Mouse (Mus musculus): Measurements from ENCODE around the gene Prlh. TPM values are rescaled to one million over a fixed set of nuclear protein-coding genes. Genes with fewer than 3 reads are reported as not detected.
A peak's percentile ranks its signal among the peaks of the same experiment; 100 is the strongest.

The Prlh gene
- total RNA-seq, 2 experiments from 2014 or later, result not detected

- no peak for DNase-seq
Observed at GRCm38 (mm10) chr1:90953688-90954087, 780 bp downstream of the Prlh start.

GRCm38 (mm10) chr1:90956245-90957096, 3.6 kb downstream of the Prlh start:
- DNase-seq, result peak; percentile 51 to 67

GRCm38 (mm10) chr1:90962526-90962925, 9.6 kb downstream of the Prlh start:
- DNase-seq, result no peak

GRCm38 (mm10) chr1:90962994-90963393, 10.1 kb downstream of the Prlh start:
- DNase-seq, result no peak

GRCm38 (mm10) chr1:90967583-90967982, 14.7 kb downstream of the Prlh start:
- peak; percentile 83 to 86 for DNase-seq

GRCm38 (mm10) chr1:90968649-90969048, 15.7 kb downstream of the Prlh start:
- DNase-seq, result no peak

- DNase-seq, result no peak
Observed at GRCm38 (mm10) chr1:90969347-90969784, 16.5 kb downstream of the Prlh start, which contains the start of gene Rab17. Gene Rab17, minus strand, starts transcription at chr1:90969661.

- DNase-seq, result no peak
Observed at GRCm38 (mm10) chr1:90969881-90970390, 17.0 kb downstream of the Prlh start.

- DNase-seq, result peak; percentile 93 to 95
Observed at GRCm38 (mm10) chr1:90972911-90973573, 20.1 kb downstream of the Prlh start.

GRCm38 (mm10) chr1:90973574-90973911, 20.6 kb downstream of the Prlh start:
- DNase-seq, result no peak

GRCm38 (mm10) chr1:90974906-90975649, 22.2 kb downstream of the Prlh start:
- DNase-seq, result peak; percentile 89

- DNase-seq, result no peak
Observed at GRCm38 (mm10) chr1:90975960-90976359, 23.1 kb downstream of the Prlh start.

GRCm38 (mm10) chr1:90980638-90981330, 27.9 kb downstream of the Prlh start:
- no peak for DNase-seq

GRCm38 (mm10) chr1:90981346-90981745, 28.4 kb downstream of the Prlh start:
- no peak for DNase-seq

GRCm38 (mm10) chr1:90995916-90996315, 43.0 kb downstream of the Prlh start:
- DNase-seq, result no peak

- no peak for DNase-seq
Observed at GRCm38 (mm10) chr1:90997136-90997535, 44.2 kb downstream of the Prlh start.

GRCm38 (mm10) chr1:90997641-90998040, 44.7 kb downstream of the Prlh start:
- DNase-seq, result no peak

GRCm38 (mm10) chr1:90998268-90998890, 45.5 kb downstream of the Prlh start, which contains the start of gene Lrrfip1:
Gene Lrrfip1, plus strand, starts transcription at chr1:90998737.
- DNase-seq, result peak; percentile 72 to 83

GRCm38 (mm10) chr1:90998891-90999611, 46.1 kb downstream of the Prlh start:
- peak in 1 of 2 experiments; percentile 55 for DNase-seq

GRCm38 (mm10) chr1:90999911-91000601, 47.1 kb downstream of the Prlh start:
- no peak for DNase-seq
